Mouse (Mus musculus) hindbrain, postnatal 0 days (tissue): ENCODE data around the gene Fam107b. TPM values are rescaled to one million over a fixed set of nuclear protein-coding genes. Genes with fewer than 3 reads are reported as not detected.

Source experiments
- ATAC-seq: fragments of 200-750 bp; cut with Nextera tagmentation; 2 replicates; pipeline ENCODE4 v1.8.0; 2017; ENCODE audit warnings: mild to moderate bottlenecking, moderate TSS enrichment, moderate library complexity
- DNase-seq: peaks from one replicate; pipeline ENCODE4 v3.0.0-alpha.2; 2015; ENCODE audit warnings: low spot score
- H3K27ac ChIP-seq: fragments of 300-500 bp; sonication (generic); 2 replicates; pipeline ENCODE4 v1.5.1; 2014; ENCODE audit warnings: mild to moderate bottlenecking
- H3K27me3 ChIP-seq: fragments of 300-500 bp; sonication (generic); 2 replicates; pipeline ENCODE4 v1.6.1; 2014; ENCODE audit warnings: low read length, mixed read lengths; ENCODE audit not compliant: insufficient read depth
- H3K36me3 ChIP-seq: fragments of 300-500 bp; sonication (generic); 2 replicates; pipeline ENCODE4 v1.6.1; 2014; ENCODE audit warnings: low read length, mixed read lengths; ENCODE audit not compliant: insufficient read depth
- H3K4me1 ChIP-seq: fragments of 300-500 bp; sonication (generic); 2 replicates; pipeline ENCODE4 v1.6.1; 2014; ENCODE audit warnings: antibody characterized with exemption, low read length, mixed read lengths; ENCODE audit not compliant: insufficient read depth
- H3K4me2 ChIP-seq: fragments of 300-500 bp; sonication (generic); 2 replicates; pipeline ENCODE4 v1.6.1; 2014; ENCODE audit warnings: low read depth, mild to moderate bottlenecking, low read length, moderate library complexity, mixed read lengths
- H3K4me3 ChIP-seq: fragments of 300-500 bp; sonication (generic); 2 replicates; pipeline ENCODE4 v1.5.1; 2014; ENCODE audit warnings: low read length
- H3K9ac ChIP-seq: fragments of 300-500 bp; sonication (generic); replicated peaks from 2 replicates; pipeline ENCODE4 v1.6.1; 2014; ENCODE audit warnings: mild to moderate bottlenecking, low read length, moderate library complexity, mixed read lengths
- H3K9me3 ChIP-seq: fragments of 300-500 bp; sonication (generic); 2 replicates; pipeline ENCODE4 v1.6.1; 2016; ENCODE audit warnings: low read length, mixed read lengths
- CTCF ChIP-seq: IDR thresholded peaks from 2 replicates; pipeline ENCODE4 v1.5.1; 2016; ENCODE audit warnings: antibody characterized with exemption, control low read depth, low read depth
- whole genome bisulfite sequencing: fragments of 180-500 bp; shearing (Covaris S2); extraction: QIAGEN DNeasy Blood & Tissue Kit; methylation state at CpG from one replicate; pipeline ENCODE4 v1.1.7; 2014; 5-methylcytosine and 5-hydroxymethylcytosine counted together
- polyA plus RNA-seq: library from polyadenylated mRNA; unstranded; fragments of >200 nt; fragmentation: Nextera tagmentation; extraction: Ambion mirVana; gene quantifications from 2 replicates; pipeline ENCODE4 v1.2.1, GENCODE M21; 2015
- total RNA-seq: library from RNA; depleted of rRNA; stranded (reverse); fragments of >200 nt; gene quantifications from 2 replicates; pipeline ENCODE4 v1.2.3, GENCODE M21; 2014

Gene Fam107b
- total and polyA plus RNA-seq, 2 experiments from 2014 or later, result 23.6 to 41.3 TPM

DNA sequence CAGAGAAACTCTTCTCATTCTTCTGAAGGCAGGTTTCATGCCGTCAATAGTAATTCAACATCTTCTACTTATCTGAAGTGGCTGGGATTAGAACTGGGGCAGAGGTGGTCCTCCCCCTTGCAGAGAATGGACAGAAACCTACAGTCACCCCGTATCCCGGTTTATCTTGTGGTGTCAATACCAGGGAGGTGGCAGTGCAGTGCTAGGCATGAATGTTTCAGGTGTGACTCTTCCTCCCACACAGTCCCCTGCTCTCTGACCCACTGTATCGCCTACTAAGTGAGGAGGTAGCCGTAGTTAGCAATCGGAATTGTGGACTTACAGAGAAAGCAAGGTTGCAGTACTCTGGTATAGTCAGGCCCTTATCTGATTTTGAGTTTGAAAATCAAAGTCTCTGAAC lies 201.2 kb downstream of the Fam107b start:
- ATAC-seq, result no peak
- H3K27ac ChIP-seq, result no peak overlapping the region
- no peak overlapping the region for H3K9ac ChIP-seq
- H3K4me1 ChIP-seq, result no peaks in the 10 kb centered on the region
- H3K36me3 ChIP-seq, result no peaks in the 10 kb centered on the region
- H3K27me3 ChIP-seq, result no peaks in the 10 kb centered on the region
- H3K9me3 ChIP-seq, result no peaks in the 10 kb centered on the region
- DNase-seq, result no peak
- 93% methylated on average over 6 of the region's 6 CpGs for WGBS
- no peak overlapping the region for H3K4me3 ChIP-seq
- no peak for TF ChIP-seq CTCF
- H3K4me2 ChIP-seq, result no peak overlapping the region

GRCm38 (mm10) chr2:3773089-3773488 lies 202.8 kb downstream of the Fam107b start:
- no peaks in the 10 kb centered on the region for H3K4me1 ChIP-seq
- H3K4me3 ChIP-seq, result no peak overlapping the region
- H3K27ac ChIP-seq, result no peak overlapping the region
- H3K9me3 ChIP-seq, result no peaks in the 10 kb centered on the region
- H3K36me3 ChIP-seq, result no peaks in the 10 kb centered on the region
- no peaks in the 10 kb centered on the region for H3K27me3 ChIP-seq
- no peak overlapping the region for H3K4me2 ChIP-seq
- no peak overlapping the region for H3K9ac ChIP-seq
- no peak for ATAC-seq
- 52% methylated on average over 4 of the region's 4 CpGs for WGBS
- no peak for TF ChIP-seq CTCF
- DNase-seq, result no peak

DNA sequence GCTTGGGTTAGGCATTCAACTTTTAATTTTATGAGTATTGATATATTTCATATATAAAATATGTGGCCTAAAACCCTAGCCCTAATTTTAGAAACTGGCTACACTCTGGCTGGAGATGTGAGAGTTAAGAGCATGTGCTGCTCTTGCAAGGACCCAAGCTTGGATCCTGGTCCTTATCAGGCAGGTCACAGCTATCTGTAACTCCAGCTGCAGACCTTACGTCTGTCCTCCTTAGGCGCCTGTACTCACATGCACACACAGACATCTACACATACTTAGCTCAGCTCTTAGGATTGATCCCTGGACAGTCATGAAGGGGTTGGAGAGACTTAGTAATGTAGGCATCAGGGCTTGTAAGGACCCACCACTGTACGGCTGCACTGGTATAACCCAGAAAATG lies 205.3 kb downstream of the Fam107b start:
- 95% methylated on average over 3 of the region's 3 CpGs for WGBS
- Histone ChIP-seq H3K9me3 (no peaks in the 10 kb centered on the region), H3K4me2 (no peak overlapping the region), H3K4me1 (no peaks in the 10 kb centered on the region), H3K9ac (no peak overlapping the region), H3K36me3 (peaks cover 4% of the 10 kb centered on the region; the same call in 1 of the 2 replicates), H3K4me3 (no peak overlapping the region), H3K27me3 (no peaks in the 10 kb centered on the region), H3K27ac (no peak overlapping the region)
- DNase-seq, result no peak
- TF ChIP-seq CTCF, result no peak
- ATAC-seq, result no peak

GRCm38 (mm10) chr2:3776045-3776444 lies 205.8 kb downstream of the Fam107b start:
- Histone ChIP-seq H3K9ac (no peak overlapping the region), H3K4me2 (no peak overlapping the region), H3K27me3 (no peaks in the 10 kb centered on the region), H3K36me3 (peaks cover 4% of the 10 kb centered on the region; the same call in 1 of the 2 replicates), H3K4me1 (no peaks in the 10 kb centered on the region), H3K9me3 (no peaks in the 10 kb centered on the region), H3K27ac (no peak overlapping the region), H3K4me3 (no peak overlapping the region)
- ATAC-seq, result no peak
- TF ChIP-seq CTCF, result no peak
- no peak for DNase-seq

GRCm38 (mm10) chr2:3777696-3778095 lies 207.4 kb downstream of the Fam107b start:
- H3K4me2 ChIP-seq, result no peak overlapping the region
- no peaks in the 10 kb centered on the region for H3K4me1 ChIP-seq
- no peak for TF ChIP-seq CTCF
- peaks cover 4% of the 10 kb centered on the region; the same call in 1 of the 2 replicates for H3K36me3 ChIP-seq
- DNase-seq (no peak), ATAC-seq (no peak)
- H3K27ac ChIP-seq, result no peak overlapping the region
- H3K27me3 ChIP-seq, result no peaks in the 10 kb centered on the region
- H3K9ac ChIP-seq, result no peak overlapping the region
- 88% methylated on average over 6 of the region's 6 CpGs for WGBS
- H3K9me3 ChIP-seq, result no peaks in the 10 kb centered on the region
- no peak overlapping the region for H3K4me3 ChIP-seq

- no peak for TF ChIP-seq CTCF
- no peak for DNase-seq
- Histone ChIP-seq H3K4me1 (no peaks in the 10 kb centered on the region), H3K4me2 (no peak overlapping the region), H3K4me3 (no peak overlapping the region), H3K27ac (no peak overlapping the region), H3K27me3 (no peaks in the 10 kb centered on the region), H3K9ac (no peak overlapping the region), H3K36me3 (no peaks in the 10 kb centered on the region), H3K9me3 (no peaks in the 10 kb centered on the region)
- no peak for ATAC-seq
- WGBS, result 92% methylated on average over 8 of the region's 8 CpGs
Measured at GRCm38 (mm10) chr2:3785546-3785945, 215.3 kb downstream of the Fam107b start.

DNA sequence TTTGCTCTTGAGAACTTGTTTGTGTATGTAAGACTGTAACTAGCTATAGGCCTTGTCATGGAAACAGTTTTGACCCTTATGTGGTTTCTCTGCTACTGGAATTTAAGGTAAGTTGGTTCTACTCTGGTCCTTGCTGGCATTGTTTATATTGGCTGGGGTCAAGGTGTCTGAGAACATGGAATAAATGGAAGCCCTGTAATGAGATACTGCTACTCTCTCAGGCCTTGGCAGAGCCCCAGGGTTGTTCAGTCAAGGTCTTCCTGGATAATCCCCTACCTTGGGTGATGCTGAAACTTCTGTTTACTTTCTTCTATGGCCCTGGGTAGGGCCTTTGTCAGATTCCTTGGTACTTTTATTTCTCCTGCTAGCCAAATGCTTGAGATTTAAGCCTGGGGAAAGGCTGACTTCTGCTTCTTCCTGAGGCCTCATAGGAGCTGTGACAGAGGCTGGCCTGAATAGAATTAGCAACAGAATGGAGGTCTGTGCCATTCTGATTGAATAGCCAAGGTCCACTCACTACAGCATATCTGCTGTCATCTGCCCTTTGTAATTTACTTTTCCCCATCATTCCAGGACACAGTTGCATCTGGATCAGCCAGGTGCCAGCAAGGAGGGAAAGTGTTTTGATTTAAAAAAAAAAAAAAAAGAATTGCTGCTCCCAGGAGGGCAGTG lies 217.6 kb downstream of the Fam107b start:
- Histone ChIP-seq H3K4me2 (no peak overlapping the region), H3K36me3 (no peaks in the 10 kb centered on the region), H3K27ac (no peak overlapping the region), H3K9ac (no peak overlapping the region), H3K4me1 (no peaks in the 10 kb centered on the region), H3K4me3 (no peak overlapping the region), H3K9me3 (no peaks in the 10 kb centered on the region), H3K27me3 (no peaks in the 10 kb centered on the region)
- no peak for TF ChIP-seq CTCF
- no peak for ATAC-seq
- DNase-seq, result no peak
